Mouse (Mus musculus): ENCODE data around the gene Pik3r6. TPM values are rescaled to one million over a fixed set of nuclear protein-coding genes. Genes with fewer than 3 reads are reported as not detected.

The Pik3r6 gene
- total RNA-seq, 4 experiments from 2014 or later: 0.58 to 1.2 (median 0.74) TPM

GRCm38 (mm10) chr11:68532773-68533172, 30.0 kb downstream of the Pik3r6 start:
- no peak for DNase-seq (ENCODE audit: low spot score in 2 of 2)

DNA sequence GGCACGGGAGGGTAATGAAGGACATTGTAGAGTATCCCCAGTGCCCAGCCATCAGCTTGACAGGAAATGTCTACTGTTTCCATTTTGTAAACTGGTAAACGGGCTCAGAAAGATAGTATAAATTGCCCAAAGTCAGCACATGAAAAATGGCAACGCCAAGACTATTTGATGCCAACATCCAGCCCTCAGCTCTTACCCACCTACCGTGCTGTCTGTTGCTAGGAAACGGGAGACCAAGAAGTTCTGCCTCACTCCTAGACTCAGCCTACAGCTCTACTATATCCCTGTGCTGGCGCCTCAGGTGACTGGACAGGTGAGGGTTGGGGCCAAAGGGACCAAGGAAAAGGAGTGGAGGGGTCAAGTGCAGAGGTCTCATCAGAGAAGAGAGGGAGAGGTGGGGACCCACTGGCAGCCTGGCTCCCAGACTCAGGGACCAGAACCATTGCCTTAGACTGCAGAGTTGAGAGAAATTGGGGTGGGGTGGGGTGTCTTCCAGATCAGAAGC, 31.2 kb downstream of the Pik3r6 start:
- no peak for DNase-seq (ENCODE audit: low spot score in 2 of 2)

- no peak for DNase-seq (ENCODE audit: low spot score in 2 of 2)
Observed at GRCm38 (mm10) chr11:68536026-68536425, 33.2 kb downstream of the Pik3r6 start.

- DNase-seq (ENCODE audit: low spot score in 2 of 2): no peak
Observed at GRCm38 (mm10) chr11:68536465-68536864, 33.6 kb downstream of the Pik3r6 start.

DNA sequence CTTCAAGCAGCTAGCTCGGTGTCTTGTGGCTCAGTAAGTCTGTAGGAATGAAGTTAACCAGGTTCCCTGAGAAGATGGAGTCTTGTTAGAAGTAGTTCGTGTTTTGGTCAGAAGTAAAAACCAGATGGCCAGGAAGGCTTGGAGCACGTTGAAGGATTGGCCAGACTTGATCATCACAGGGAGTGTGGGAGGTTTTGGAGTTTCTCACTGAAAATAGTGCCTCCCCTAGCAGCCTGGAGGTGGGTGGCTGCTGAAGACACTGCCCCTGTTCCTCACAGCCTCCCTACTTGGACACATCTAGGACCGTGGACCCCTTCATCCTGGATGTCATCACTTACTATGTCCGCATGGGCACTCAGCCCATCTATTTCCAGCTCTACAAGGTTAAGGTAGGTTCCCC, 36.8 kb downstream of the Pik3r6 start:
- DNase-seq (ENCODE audit: low spot score in 2 of 2): no peak

DNA sequence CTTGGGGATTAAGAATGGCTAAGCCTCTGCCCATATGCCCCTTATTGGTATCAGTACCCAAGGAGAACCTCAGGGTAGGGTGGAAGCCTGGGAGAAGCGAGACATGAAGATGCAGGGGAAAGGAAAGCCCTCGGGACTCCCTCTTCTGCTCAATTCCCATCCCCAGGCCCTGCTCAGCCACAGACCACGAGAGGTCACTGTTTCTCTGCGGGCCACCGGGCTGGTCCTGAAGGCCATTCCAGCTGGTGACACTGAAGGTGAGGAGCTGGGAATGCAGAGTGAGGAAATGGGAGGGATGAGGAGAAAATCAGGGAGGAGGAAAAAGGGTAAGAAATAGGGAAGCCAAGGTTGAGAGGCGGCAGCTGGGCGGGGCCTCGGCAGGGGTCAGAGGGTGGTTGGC, 41.7 kb downstream of the Pik3r6 start:
- no peak for DNase-seq (ENCODE audit: low spot score in 2 of 2)

DNA sequence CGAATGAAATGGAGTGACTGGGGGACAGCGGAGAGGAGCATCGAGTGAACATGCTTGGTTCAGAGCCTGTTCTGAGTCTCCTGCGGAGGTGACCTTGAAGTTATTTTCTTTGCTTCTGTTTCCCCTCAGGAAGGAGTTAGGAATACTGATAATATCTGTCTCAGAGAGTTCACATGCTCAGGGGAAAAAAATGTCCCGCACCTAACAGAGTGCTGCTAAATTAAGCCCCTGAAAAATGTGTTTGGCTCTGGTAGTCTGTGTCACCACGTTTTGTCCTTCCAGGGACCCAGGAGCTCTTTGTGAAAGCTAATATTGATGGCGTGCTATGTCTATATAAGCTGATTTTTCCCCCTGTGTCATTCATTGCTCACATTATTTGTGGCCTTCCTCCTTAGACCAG, 42.4 kb downstream of the Pik3r6 start:
- no peak for DNase-seq (ENCODE audit: low spot score in 2 of 2)

- no peak for DNase-seq (ENCODE audit: low spot score in 2 of 2)
Observed at GRCm38 (mm10) chr11:68545682-68546222, 42.9 kb downstream of the Pik3r6 start.

DNA sequence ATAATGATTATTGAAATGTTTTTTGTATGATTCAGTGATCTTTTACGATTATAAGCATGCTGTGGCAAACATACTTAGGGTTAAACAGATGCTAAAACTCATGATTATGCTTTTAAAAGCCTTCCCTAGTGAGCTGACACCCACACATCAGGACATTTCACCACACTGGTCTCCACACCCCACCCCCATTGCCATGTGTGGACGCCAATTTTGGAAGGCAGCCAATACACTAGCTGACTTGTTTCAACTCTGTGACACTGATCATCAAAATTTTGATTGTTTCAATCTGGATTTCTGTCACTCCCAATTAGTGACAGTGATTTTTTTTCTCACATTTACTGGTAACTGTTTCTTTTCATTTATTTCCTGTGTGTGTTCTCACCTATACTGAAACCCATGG, 44.7 kb downstream of the Pik3r6 start:
- DNase-seq (ENCODE audit: low spot score in 2 of 2): no peak

- DNase-seq (ENCODE audit: low spot score in 2 of 2): no peak
Observed at GRCm38 (mm10) chr11:68549597-68549996, 46.8 kb downstream of the Pik3r6 start.

- no peak for DNase-seq (ENCODE audit: low spot score in 2 of 2)
Observed at GRCm38 (mm10) chr11:68550358-68550757, 47.5 kb downstream of the Pik3r6 start.

DNA sequence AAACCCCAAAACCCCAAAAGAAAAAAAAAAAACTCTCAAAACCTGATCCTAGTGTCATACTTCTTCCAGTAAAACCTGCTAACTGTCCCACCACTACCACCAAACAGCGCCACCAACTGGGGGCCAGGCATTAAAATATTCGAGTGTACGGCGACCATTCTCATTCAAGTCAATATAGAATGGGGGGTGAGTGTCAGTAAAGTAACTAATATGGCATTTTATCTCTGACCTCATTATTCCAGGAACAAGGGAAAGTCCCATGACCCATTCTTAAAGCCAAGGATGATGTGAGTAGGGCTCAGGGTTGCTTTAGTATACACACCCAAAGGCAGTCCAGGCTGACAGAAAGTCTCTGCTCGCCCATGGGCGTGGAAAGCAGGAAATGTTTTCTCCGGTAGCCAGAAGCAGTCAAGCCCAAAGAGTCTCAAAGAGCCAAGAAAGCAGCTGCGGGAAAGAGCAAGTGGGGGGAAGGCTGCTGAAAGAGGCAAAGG, 51.2 kb downstream of the Pik3r6 start:
- DNase-seq (ENCODE audit: low spot score in 2 of 2): no peak

DNA sequence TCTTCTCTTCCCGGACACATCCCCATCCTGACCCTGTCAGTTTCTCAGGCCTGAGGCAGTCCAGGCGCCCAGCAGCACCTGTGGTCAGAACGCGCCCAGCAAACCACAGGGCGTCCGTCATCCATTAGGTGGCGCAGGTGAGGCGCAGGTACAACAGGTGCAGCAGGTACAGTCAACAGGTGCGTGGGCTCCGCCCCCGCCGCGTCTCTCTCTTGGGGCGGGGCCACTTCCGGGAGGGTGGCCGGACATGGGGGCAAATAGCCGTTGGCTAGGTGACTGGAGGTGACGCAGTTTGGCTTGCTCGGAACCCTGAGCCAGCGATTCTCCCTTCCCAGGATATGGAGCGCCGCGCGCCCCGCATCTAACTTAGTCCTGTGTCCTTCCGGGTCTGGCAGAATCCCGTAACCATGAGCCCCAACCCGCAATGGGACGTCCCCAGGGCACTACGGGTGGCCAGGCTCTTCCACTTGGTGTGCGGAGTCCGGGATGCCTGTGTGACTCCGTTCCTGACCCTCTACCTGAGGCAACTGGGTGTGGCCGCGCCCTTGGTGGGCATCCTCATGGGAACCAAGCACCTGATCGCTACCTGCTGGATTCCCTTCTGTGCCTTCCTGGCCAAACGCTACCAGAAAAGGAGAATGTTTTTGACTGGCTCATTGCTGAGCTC, 53.2 kb downstream of the Pik3r6 start, which contains the start of gene Mfsd6l:
Mfsd6l (plus strand) TSS at position 269 of the 667 bp plus-strand sequence.
- DNase-seq (ENCODE audit: low spot score in 2 of 2): no peak

- DNase-seq (ENCODE audit: low spot score in 2 of 2): no peak
Observed at GRCm38 (mm10) chr11:68559546-68559945, 56.7 kb downstream of the Pik3r6 start.

DNA sequence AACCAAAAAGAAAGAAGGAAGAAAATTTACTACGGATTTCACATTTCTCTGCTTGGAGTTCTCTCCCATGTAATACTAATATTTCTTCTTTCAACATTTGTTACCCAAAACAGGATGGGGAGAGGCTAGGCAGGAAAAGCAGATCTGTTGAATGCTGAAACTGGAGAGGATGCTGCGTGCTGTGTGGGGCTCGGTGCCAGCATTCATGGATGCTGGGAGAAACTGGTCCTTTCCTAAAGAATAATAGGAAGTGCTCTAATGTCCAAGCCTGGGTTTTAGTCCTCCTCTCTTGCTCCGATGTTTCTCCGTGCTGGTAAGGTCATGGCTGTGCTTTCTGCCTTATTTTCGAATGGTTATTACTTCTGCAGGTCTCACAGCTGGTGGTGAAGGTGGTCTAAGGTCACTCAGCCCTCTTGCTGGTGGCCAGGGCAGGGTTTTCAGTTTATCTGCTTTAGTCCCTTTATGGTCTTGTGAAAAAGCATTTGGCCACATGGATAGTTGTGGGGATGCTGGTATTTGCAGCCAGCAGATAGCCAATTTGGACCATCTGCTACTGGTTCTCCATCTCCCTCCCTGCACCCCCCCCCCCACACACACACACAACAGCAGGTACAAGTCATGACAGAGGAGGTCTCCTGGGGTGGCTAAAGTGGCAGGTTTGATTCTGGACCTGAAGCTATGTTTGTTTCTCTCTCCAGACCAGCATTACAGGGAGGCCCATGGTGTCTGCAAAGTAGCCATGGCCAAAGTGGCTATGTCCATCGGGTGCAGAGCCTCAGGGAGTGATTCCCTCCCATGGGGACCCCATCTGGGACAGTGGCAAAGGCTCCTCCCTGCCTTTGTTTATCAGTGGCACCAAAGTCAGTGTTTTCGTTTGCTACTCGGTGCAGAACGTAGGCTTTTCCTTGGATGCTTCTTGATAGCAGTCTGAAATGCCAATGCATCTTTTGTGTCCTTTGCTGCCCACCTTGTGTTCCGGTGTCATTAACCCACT, 59.4 kb downstream of the Pik3r6 start:
- DNase-seq (ENCODE audit: low spot score in 2 of 2): no peak

DNA sequence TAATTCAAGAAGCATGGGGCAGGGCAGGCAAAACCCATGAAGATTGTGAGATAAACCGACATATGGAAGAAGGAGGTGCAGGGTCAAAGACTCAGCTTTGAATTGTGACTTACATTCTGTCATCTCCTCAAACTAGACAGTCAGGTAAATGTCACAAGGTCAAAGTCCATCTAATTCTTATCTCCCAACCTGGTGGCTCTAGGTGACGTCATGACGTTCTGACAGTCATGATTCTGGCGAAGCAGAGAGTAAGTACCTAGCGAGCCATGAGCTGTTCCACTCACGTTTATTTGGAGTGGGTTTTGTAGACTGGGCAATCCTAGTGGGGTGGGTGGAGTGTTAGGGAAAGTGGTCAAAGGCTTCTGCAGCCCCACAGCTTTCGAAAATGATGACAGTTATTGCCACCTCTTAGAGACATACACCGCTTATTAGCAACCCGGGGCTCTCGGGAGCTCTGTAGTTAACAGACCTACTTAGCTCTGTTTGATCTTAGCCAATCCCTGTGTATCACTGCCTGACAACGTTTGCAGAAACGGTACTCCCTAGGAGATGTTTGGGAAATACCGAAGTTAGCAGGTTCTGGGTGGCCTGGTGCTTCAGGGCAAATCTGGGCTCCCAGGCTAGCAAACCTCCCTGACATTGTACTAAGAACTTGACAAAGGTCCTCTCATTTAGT, 61.7 kb downstream of the Pik3r6 start:
- no peak for DNase-seq (ENCODE audit: low spot score in 2 of 2)

GRCm38 (mm10) chr11:68565032-68565429, 62.2 kb downstream of the Pik3r6 start:
- no peak for DNase-seq (ENCODE audit: low spot score in 2 of 2)

GRCm38 (mm10) chr11:68566447-68567059, 63.7 kb downstream of the Pik3r6 start:
- DNase-seq (ENCODE audit: low spot score in 2 of 2): peak; percentile 37 to 39

- DNase-seq (ENCODE audit: low spot score in 2 of 2): no peak
Observed at GRCm38 (mm10) chr11:68570861-68571260, 68.0 kb downstream of the Pik3r6 start.

DNA sequence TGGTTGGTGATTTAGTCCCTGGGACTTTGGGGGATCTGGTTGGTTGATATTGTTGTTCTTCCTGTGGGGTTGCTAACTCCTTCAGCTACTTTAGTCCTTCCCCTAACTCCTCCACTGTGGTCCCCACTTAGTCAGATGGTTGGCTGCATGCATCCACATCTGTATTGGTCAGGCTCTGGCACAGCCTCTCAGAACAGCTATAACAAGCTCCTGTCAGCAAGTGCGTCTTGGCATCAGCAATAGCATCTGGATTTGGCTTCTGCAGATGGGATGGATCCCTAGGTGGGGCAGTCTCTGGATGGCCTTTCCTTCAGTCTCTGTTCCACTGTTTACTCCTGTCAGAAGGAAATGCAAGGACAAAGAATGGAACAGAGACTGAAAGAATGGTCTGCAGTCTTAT, 74.3 kb downstream of the Pik3r6 start:
- DNase-seq (ENCODE audit: low spot score in 2 of 2): no peak

- no peak for DNase-seq (ENCODE audit: low spot score in 2 of 2)
Observed at GRCm38 (mm10) chr11:68579462-68579881, 76.7 kb downstream of the Pik3r6 start.
